In genomic region chr6:65138243-65138642, GRCm38 (mm10) we compare ENCODE assay signal across 27 mouse cellular contexts. TPM values are rescaled to one million over a fixed set of nuclear protein-coding genes. Genes with fewer than 3 reads are reported as not detected.
DNase-seq lines count a peak whose midpoint lies in the region; ATAC-seq and TF ChIP-seq lines count a peak whose summit lies in the region.
"Had no signal": no experiment of that assay in that cellular context is flagged by ENCODE, and none has a peak within 500 bp of the region (broad histone marks: within the 10 kb centered on the region; RNA-seq: fewer than 3 reads in every experiment).

No protein-coding gene starts in this region.

- WGBS in forebrain, embryonic 11.5 days = 76% methylated on average over 1 of the region's 1 CpGs
- WGBS in forebrain, embryonic 15.5 days = 32% methylated on average over 1 of the region's 1 CpGs
- 19% methylated on average over 1 of the region's 1 CpGs for WGBS in forebrain, embryonic 14.5 days
- 69% methylated on average over 1 of the region's 1 CpGs for WGBS in midbrain, embryonic 14.5 days

- H3K79me2 ChIP-seq in CH12.LX (replicated peaks; ENCODE audit: control insufficient read depth, extremely low read depth, insufficient read depth, poor library complexity, severe bottlenecking) = 0 out of 2 replicates have a peak, but pooled peaks cover 1% of the 10 kb centered on the region

- no peak for TF ChIP-seq POLR2A in CH12.LX (IDR thresholded peaks at IDR 0.05; ENCODE audit: low read depth, low read length)

- H3K27ac ChIP-seq in forebrain, embryonic 11.5 days (ENCODE audit: low read depth, low read length) = peak overlapping the region; percentile 2; the same call in 1 of the 2 replicates
- H3K27ac ChIP-seq in forebrain, embryonic 15.5 days (replicated peaks) = no peak overlapping the region
- peak overlapping the region; percentile 32; the same call in 1 of the 2 replicates for H3K27ac ChIP-seq in CH12.LX (ENCODE audit: insufficient read depth, low read depth)
- H3K27ac ChIP-seq in forebrain, embryonic 14.5 days (ENCODE audit: low read depth, low read length) = no peak overlapping the region
- peak overlapping the region; percentile 60 for H3K27ac ChIP-seq in midbrain, embryonic 14.5 days (replicated peaks; ENCODE audit: low read depth, low read length)
- H3K27ac ChIP-seq: embryonic facial prominence, embryonic 13.5 days; heart, embryonic 10.5 days; intestine, embryonic 15.5 days; left cerebral cortex, adult 2 months; limb, embryonic 15.5 days; liver, embryonic 14.5 days; neural tube, embryonic 13.5 days had no signal

- peaks cover 4% of the 10 kb centered on the region for H3K4me1 ChIP-seq in forebrain, embryonic 11.5 days (replicated peaks; ENCODE audit: control insufficient read depth, insufficient read depth, low read length)
- peaks cover 9% of the 10 kb centered on the region for H3K4me1 ChIP-seq in forebrain, embryonic 15.5 days
- H3K4me1 ChIP-seq in CH12.LX (ENCODE audit: control insufficient read depth in 1 of 2, insufficient read depth in 2 of 2) = peaks cover 9 to 47% of the 10 kb centered on the region in 2 experiments; a peak in 3 of 4 replicates
- H3K4me1 ChIP-seq in forebrain, embryonic 14.5 days (ENCODE audit: control insufficient read depth, insufficient read depth, low read length) = peaks cover 8% of the 10 kb centered on the region
- H3K4me1 ChIP-seq in midbrain, embryonic 14.5 days (ENCODE audit: control insufficient read depth, insufficient read depth, low read length) = peaks cover 15% of the 10 kb centered on the region; the same call in 1 of the 2 replicates
- H3K4me1 ChIP-seq: embryonic facial prominence, embryonic 13.5 days; heart, embryonic 10.5 days; intestine, embryonic 15.5 days; limb, embryonic 15.5 days had no signal

- H3K4me2 ChIP-seq in forebrain, embryonic 11.5 days (ENCODE audit: low read depth, low read length, severe bottlenecking) = no peak overlapping the region
- no peak overlapping the region for H3K4me2 ChIP-seq in forebrain, embryonic 15.5 days (replicated peaks)
- H3K4me2 ChIP-seq in CH12.LX (ENCODE audit: insufficient read depth, low read depth, poor library complexity, severe bottlenecking) = no peak overlapping the region
- no peak overlapping the region for H3K4me2 ChIP-seq in forebrain, embryonic 14.5 days (ENCODE audit: low read length)
- no peak overlapping the region for H3K4me2 ChIP-seq in midbrain, embryonic 14.5 days (ENCODE audit: low read length)
- H3K4me2 ChIP-seq: embryonic facial prominence, embryonic 13.5 days; intestine, embryonic 15.5 days; limb, embryonic 15.5 days; lung, embryonic 14.5 days; neural tube, embryonic 13.5 days had no signal

- no peak for TF ChIP-seq RAD21 in CH12.LX (IDR thresholded peaks at IDR 0.05; ENCODE audit: low read depth, low read length)

- in situ Hi-C loops in CH12.LX (cut with MboI; ENCODE audit: low pct_ligation_motif_present, low pct_unique_long_range_greater_than_20kb, low sequenced_read_pairs) = loop anchor here (25.0 kb wide), 1 partner anchor 224 kb away; no protein-coding TSS in a partner anchor

- dilution Hi-C loops in CH12.LX (cut with MboI; ENCODE audit: extremely low pct_ligation_motif_present, extremely low pct_unique_long_range_greater_than_20kb, low sequenced_read_pairs) = no loop called here

- H3K4me3 ChIP-seq in forebrain, embryonic 11.5 days (ENCODE audit: low read depth, low read length) = no peak overlapping the region
- no peak overlapping the region for H3K4me3 ChIP-seq in forebrain, embryonic 15.5 days
- no peak overlapping the region for H3K4me3 ChIP-seq in CH12.LX (replicated peaks in 1 of 3; ENCODE audit: low read depth in 2 of 3, low read length in 2 of 3, poor library complexity in 1 of 3)
- no peak overlapping the region for H3K4me3 ChIP-seq in forebrain, embryonic 14.5 days (ENCODE audit: low read depth, low read length)
- no peak overlapping the region for H3K4me3 ChIP-seq in midbrain, embryonic 14.5 days (replicated peaks; ENCODE audit: low read depth, low read length)
- H3K4me3 ChIP-seq: embryonic facial prominence, embryonic 13.5 days; erythroblast, embryonic 14.5 days; heart, embryonic 10.5 days; intestine, embryonic 15.5 days; left cerebral cortex, adult 2 months; limb, embryonic 15.5 days; myocyte; neural tube, embryonic 13.5 days had no signal

- ATAC-seq in forebrain, embryonic 11.5 days (replicated peaks; ENCODE audit: low FRiP score) = no peak
- ATAC-seq in forebrain, embryonic 15.5 days (replicated peaks) = no peak; the same call in 1 of the 2 replicates
- ATAC-seq in forebrain, embryonic 14.5 days = 0 out of 2 replicates have a peak, but pooled peaks have one; percentile 20
- no peak for ATAC-seq in midbrain, embryonic 14.5 days (ENCODE audit: low FRiP score, low TSS enrichment)
- ATAC-seq: intestine, embryonic 15.5 days had no signal

- no peaks in the 10 kb centered on the region for H3K36me3 ChIP-seq in forebrain, embryonic 11.5 days (ENCODE audit: control insufficient read depth, insufficient read depth, low read length)
- H3K36me3 ChIP-seq in forebrain, embryonic 15.5 days = no peaks in the 10 kb centered on the region
- H3K36me3 ChIP-seq in CH12.LX (replicated peaks in 1 of 2; ENCODE audit: control insufficient read depth in 1 of 2, insufficient read depth in 1 of 2, low read length in 1 of 2) = peaks cover 0 to 2% of the 10 kb centered on the region in 2 experiments
- H3K36me3 ChIP-seq in forebrain, embryonic 14.5 days (ENCODE audit: control insufficient read depth, insufficient read depth, low read length) = no peaks in the 10 kb centered on the region
- H3K36me3 ChIP-seq in midbrain, embryonic 14.5 days (ENCODE audit: control insufficient read depth, insufficient read depth, low read length) = no peaks in the 10 kb centered on the region
- H3K36me3 ChIP-seq: embryonic facial prominence, embryonic 13.5 days; heart, embryonic 10.5 days; intestine, embryonic 15.5 days; limb, embryonic 15.5 days; neural tube, embryonic 13.5 days had no signal

- no peak for TF ChIP-seq EP300 in CH12.LX (IDR thresholded peaks at IDR 0.05; ENCODE audit: low read length)

- no peaks in the 10 kb centered on the region for H3K27me3 ChIP-seq in forebrain, embryonic 11.5 days (ENCODE audit: control insufficient read depth, insufficient read depth, low read length)
- no peaks in the 10 kb centered on the region for H3K27me3 ChIP-seq in forebrain, embryonic 15.5 days
- no peaks in the 10 kb centered on the region for H3K27me3 ChIP-seq in CH12.LX (replicated peaks)
- no peaks in the 10 kb centered on the region for H3K27me3 ChIP-seq in forebrain, embryonic 14.5 days (replicated peaks; ENCODE audit: control insufficient read depth, insufficient read depth, low read length)
- H3K27me3 ChIP-seq in midbrain, embryonic 14.5 days (ENCODE audit: control insufficient read depth, insufficient read depth, low read length) = no peaks in the 10 kb centered on the region
- H3K27me3 ChIP-seq: embryonic facial prominence, embryonic 13.5 days; intestine, embryonic 15.5 days; limb, embryonic 15.5 days; neural tube, embryonic 13.5 days had no signal

- H3K9ac ChIP-seq in forebrain, embryonic 11.5 days (ENCODE audit: low read length) = no peak overlapping the region
- H3K9ac ChIP-seq in forebrain, embryonic 15.5 days (replicated peaks) = no peak overlapping the region
- no peak overlapping the region for H3K9ac ChIP-seq in CH12.LX (ENCODE audit: insufficient read depth, low read depth)
- H3K9ac ChIP-seq in forebrain, embryonic 14.5 days (ENCODE audit: low read length) = no peak overlapping the region
- H3K9ac ChIP-seq in midbrain, embryonic 14.5 days (replicated peaks; ENCODE audit: low read length) = no peak overlapping the region
- H3K9ac ChIP-seq: embryonic facial prominence, embryonic 13.5 days; intestine, embryonic 15.5 days; limb, embryonic 15.5 days; liver, embryonic 14.5 days; lung, embryonic 14.5 days; neural tube, embryonic 13.5 days had no signal

- no peak for DNase-seq in forebrain, embryonic 11.5 days (ENCODE audit: low spot score)
- DNase-seq in CH12.LX (ENCODE audit: extremely low read depth) = no peak
- DNase-seq in forebrain, embryonic 14.5 days (ENCODE audit: low spot score) = peak; percentile 68
- DNase-seq in midbrain, embryonic 14.5 days = peak; percentile 68
- no peak for DNase-seq in cerebellum, adult 11 months
- no peak for DNase-seq in heart, adult 18-20 months
- DNase-seq: adrenal gland, postnatal 36 days; cerebellum, adult 18-20 months; cerebellum, postnatal 25 days; kidney, adult 8-10 months; kidney, postnatal 10 days; left cerebral cortex, postnatal 4 days; lung, postnatal 36 days; retina, postnatal 1 day; thymus, adult 18-20 months; thymus, postnatal 36 days had no signal

- no peak for TF ChIP-seq CTCF in CH12.LX (conservative IDR thresholded peaks at IDR 0.05 in 1 of 2, IDR thresholded peaks at IDR 0.05 in 1 of 2; ENCODE audit: low read depth in 2 of 2, low read length in 2 of 2)

- H3K9me3 ChIP-seq in forebrain, embryonic 11.5 days (ENCODE audit: control insufficient read depth, low read length) = no peaks in the 10 kb centered on the region
- no peaks in the 10 kb centered on the region for H3K9me3 ChIP-seq in forebrain, embryonic 15.5 days
- H3K9me3 ChIP-seq in CH12.LX (replicated peaks; ENCODE audit: low read length) = no peaks in the 10 kb centered on the region
- H3K9me3 ChIP-seq in forebrain, embryonic 14.5 days (replicated peaks; ENCODE audit: control insufficient read depth, low read length) = no peaks in the 10 kb centered on the region
- no peaks in the 10 kb centered on the region for H3K9me3 ChIP-seq in midbrain, embryonic 14.5 days (ENCODE audit: control insufficient read depth, low read length)
- H3K9me3 ChIP-seq: embryonic facial prominence, embryonic 13.5 days; heart, embryonic 10.5 days; intestine, embryonic 15.5 days; limb, embryonic 15.5 days; neural tube, embryonic 13.5 days had no signal

TF ChIP-seq in CH12.LX, 34 proteins besides CTCF, POLR2A, EP300 and RAD21 (continues in another document):
- TF ChIP-seq ELF1 (IDR thresholded peaks at IDR 0.05; ENCODE audit: low read depth, low read length) (no peak), PAX5 (IDR thresholded peaks at IDR 0.05; ENCODE audit: low read length) (no peak), RCOR1 (conservative IDR thresholded peaks at IDR 0.05; ENCODE audit: low read depth, low read length) (no peak), POLR2AphosphoS2 (IDR thresholded peaks at IDR 0.05; ENCODE audit: low read depth, low read length) (no peak), USF1 (IDR thresholded peaks at IDR 0.05; ENCODE audit: low read depth, low read length) (no peak), BHLHE40 (IDR thresholded peaks at IDR 0.05; ENCODE audit: low read depth, low read length) (no peak)

RNA-seq across cellular contexts. Expression of gene Hpgds, which starts 6.5 kb away (rescaled TPM):
- polyA plus RNA-seq in forebrain, embryonic 11.5 days (2014; fragmentation: Nextera tagmentation; extraction: Ambion mirVana) = 4.8 and 5.1 TPM in 2 replicates
- polyA plus RNA-seq in forebrain, embryonic 15.5 days (2015; fragmentation: Nextera tagmentation; extraction: Ambion mirVana) = 4.7 and 5.9 TPM in 2 replicates
- total RNA-seq in CH12.LX (2012; rRNA removed) (4.5 and 6.4 TPM in 2 replicates), CH12.LX (2014; rRNA removed) (4.5 and 5.5 TPM in 2 replicates)
- polyA plus RNA-seq in CH12.LX (2012; ENCODE audit: insufficient read length, low read depth) = 9.7 and 12.9 TPM in 2 replicates
- 2.8 and 3.9 TPM in 2 replicates for polyA plus RNA-seq in forebrain, embryonic 14.5 days (2014; fragmentation: Nextera tagmentation; extraction: Ambion mirVana)
- polyA plus RNA-seq in midbrain, embryonic 14.5 days (2014; fragmentation: Nextera tagmentation; extraction: Ambion mirVana) = 3.8 and 6.1 TPM in 2 replicates
- total RNA-seq in heart, adult 18-20 months (2021) = 1 to 10 TPM in 1 of 2 experiments, under 1 TPM in 1; 0.60 to 1.3 TPM
- polyA plus RNA-seq: erythroblast, embryonic 14.5 days had no signal

Comparison
In these comparisons a context has a peak if more than half of its experiments do, and no peak if none do; other contexts are left out.
1. DNase-seq: peak in forebrain, embryonic 14.5 days (single experiment) and midbrain, embryonic 14.5 days (single experiment); none in forebrain, embryonic 11.5 days (single experiment), CH12.LX (single experiment), cerebellum, adult 11 months (single experiment) and heart, adult 18-20 months (0 of 2).
2. H3K27ac ChIP-seq: peak in forebrain, embryonic 11.5 days (single experiment), CH12.LX (single experiment) and midbrain, embryonic 14.5 days (single experiment); none in forebrain, embryonic 15.5 days (single experiment) and forebrain, embryonic 14.5 days (single experiment).